Mouse (Mus musculus) monocyte, adult 5-6 weeks (primary cell): Measurements from ENCODE around the gene Magi2. TPM values are rescaled to one million over a fixed set of nuclear protein-coding genes. Genes with fewer than 3 reads are reported as not detected.

Source experiments
- ATAC-seq: fragments of 153-309, 156-312 bp; replicated peaks from 2 replicates; pipeline ENCODE4 v1.8.0; 2017; ENCODE audit warnings: mild to moderate bottlenecking; ENCODE audit not compliant: low TSS enrichment, insufficient number of reproducible peaks, severe bottlenecking, poor library complexity, low FRiP score
- total RNA-seq: library from RNA; stranded (forward); fragments of 200-1000, 200-491, 200-594 nt; gene quantifications from 3 replicates; pipeline ENCODE4 v1.2.3, GENCODE M21; 2017

The Magi2 gene
- total RNA-seq, 1 experiment from 2014 or later, result 1.5 TPM

- no peak for ATAC-seq
Measured at GRCm38 (mm10) chr5:20378071-20378800, 1151.4 kb downstream of the Magi2 start.

DNA sequence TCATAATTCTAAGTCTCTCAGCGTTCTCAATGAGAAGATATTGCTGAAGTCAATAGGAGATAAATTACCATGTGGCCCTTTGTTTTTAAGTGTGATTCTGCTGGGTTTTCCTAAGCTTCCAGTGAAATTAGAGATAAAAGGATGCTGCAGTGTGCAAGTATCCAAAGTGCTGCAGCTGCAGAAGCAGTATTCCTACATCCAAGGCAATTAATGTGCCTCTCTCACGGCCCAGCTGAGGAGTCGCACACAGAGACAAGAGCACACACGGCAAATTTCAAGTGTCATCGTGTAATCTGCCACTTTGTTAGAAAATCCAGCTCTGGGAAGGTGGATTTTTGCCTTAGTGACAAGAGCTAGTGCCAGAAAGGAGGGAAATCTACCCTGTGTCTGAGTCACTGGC, 1177.7 kb downstream of the Magi2 start:
- ATAC-seq, result no peak

GRCm38 (mm10) chr5:20406626-20407025, 1179.8 kb downstream of the Magi2 start:
- no peak for ATAC-seq

DNA sequence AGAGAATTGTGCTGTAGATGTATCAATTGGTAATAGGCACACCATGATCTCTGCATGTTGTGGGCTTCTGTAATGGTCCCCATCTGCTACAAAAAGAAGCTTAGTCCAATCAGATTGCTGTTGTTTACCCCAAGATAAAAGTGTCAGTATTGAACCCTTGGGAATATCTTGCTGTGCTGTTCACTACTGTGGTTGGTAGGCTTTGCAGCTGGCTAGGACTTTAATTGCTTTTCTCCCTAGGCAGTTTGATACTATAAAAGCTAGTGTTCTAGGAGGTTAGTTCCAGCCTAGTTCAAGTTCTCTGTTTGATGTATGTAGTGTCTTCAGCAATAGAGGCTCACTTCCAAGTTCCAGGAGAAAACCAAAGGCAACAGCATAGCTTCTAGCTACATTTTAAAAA, 1188.5 kb downstream of the Magi2 start:
- ATAC-seq, result no peak

- ATAC-seq, result no peak
Measured at GRCm38 (mm10) chr5:20417348-20417747, 1190.5 kb downstream of the Magi2 start.

- ATAC-seq, result no peak
Measured at GRCm38 (mm10) chr5:20432148-20432813, 1205.4 kb downstream of the Magi2 start.

- no peak for ATAC-seq
Measured at GRCm38 (mm10) chr5:20446471-20447174, 1219.8 kb downstream of the Magi2 start.

DNA sequence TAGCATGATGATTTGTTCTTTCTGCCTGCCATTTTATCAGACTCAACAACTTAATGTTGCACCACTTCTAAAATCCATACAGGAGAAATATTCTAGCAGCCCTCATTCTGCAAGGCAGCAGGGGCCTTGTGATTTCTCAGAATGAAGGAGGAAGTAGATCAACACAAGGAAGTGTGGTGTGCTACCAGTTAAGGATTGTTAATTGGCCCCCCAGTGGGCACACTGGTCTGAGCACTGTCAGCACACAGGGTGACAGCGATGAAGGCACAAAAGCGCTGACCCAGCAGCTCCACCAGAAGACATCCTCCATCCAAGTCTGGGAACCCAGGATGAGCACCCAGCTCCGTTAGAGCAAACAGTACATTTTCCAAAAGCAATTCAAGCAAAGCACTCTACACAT, 1229.3 kb downstream of the Magi2 start:
- ATAC-seq, result no peak

- no peak for ATAC-seq
Measured at GRCm38 (mm10) chr5:20457742-20458510, 1231.1 kb downstream of the Magi2 start.

DNA sequence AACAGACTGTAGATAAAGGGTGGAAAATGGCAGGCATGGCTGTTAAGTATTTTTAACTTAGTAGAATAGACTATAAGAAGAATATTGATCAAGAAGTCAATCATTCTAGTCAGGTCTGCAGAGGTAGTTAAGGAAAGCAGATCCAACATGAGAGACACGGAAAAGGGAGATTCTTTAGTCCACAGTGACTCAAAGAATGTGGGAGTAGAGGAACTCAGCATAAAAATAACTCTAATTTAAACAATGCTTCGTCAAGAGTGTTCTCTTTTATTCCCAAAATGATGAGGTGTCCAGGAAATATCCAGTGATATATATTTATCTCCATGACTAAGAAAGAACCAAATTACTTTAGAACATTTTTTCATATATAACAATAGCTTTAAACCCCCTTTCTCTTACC, 1234.9 kb downstream of the Magi2 start:
- ATAC-seq, result no peak

DNA sequence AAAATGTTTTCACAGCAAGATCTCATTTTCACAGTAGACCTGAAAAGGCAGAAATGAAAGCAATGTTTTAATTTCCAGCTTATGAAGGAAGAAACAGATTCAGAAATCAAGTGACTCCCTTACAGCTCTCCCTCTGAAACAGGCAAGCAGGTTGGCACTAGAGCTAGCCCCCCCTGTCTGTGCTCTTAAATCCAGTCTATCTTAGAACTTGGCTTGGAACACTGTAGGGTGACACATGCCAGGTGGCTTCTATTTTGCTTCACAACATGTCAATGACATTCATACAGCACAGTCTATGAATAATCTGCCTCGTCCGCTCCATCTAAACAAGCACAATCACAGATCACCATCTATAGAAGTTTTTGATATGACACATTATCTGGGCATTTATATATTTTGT, 1235.5 kb downstream of the Magi2 start:
- no peak for ATAC-seq

DNA sequence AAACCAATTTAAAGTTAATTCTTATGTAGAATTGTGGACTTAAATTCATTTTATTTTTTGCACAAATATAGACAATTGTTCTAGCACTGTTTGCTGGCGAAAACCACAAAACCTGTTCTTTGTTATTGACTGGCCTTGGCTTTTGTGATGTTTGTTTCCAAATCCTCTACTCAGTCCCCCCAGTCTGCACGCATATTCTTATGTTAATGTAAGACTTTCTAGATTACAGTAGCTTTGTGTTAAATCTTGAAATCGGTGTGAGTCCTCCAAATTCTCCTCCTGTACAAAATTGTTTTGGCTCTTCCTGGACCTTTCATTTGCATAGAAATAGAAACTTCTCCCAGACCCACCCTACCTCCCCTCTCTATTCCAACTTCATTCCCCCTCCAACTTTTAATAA, 1242.9 kb downstream of the Magi2 start:
- no peak for ATAC-seq

DNA sequence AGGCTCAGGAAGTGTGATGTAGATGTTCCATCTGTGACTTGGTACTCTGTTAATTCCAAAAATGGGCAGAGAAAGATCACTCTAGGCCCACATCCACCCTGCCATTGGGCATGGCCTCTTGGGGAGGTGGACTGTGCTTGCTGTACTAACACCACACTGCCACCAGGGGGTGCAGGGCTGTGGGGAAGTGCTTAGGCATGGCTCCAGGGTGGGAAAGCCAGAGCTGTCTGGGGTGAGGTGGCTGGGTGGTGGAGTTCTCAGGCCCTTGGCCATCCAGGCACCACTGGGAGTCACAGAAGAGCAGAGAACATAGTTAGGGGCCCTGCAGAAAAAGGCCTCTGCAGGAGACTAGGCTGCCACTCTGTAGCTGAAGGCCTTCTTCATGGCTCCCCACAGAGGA, 1243.6 kb downstream of the Magi2 start:
- ATAC-seq, result peak; percentile 80

GRCm38 (mm10) chr5:20484505-20484904, 1257.7 kb downstream of the Magi2 start:
- ATAC-seq, result no peak

DNA sequence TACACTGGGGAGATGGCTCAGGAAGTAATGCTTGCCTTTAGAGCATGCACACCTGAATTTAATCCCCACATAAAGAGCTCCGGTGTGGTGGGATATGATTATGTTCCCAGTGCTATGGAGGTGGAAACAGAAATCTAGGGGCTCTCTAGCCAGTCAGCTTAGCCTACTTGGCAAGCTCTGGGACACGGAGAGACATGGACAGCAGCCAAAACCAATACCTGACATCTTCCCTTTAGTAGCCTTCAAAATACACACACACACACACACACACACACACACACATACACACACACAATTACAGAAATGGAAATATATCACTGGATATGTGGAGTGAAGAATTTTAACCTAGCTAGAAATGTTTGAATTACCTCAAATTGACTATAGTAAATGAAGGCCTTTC, 1265.1 kb downstream of the Magi2 start:
- ATAC-seq, result no peak

DNA sequence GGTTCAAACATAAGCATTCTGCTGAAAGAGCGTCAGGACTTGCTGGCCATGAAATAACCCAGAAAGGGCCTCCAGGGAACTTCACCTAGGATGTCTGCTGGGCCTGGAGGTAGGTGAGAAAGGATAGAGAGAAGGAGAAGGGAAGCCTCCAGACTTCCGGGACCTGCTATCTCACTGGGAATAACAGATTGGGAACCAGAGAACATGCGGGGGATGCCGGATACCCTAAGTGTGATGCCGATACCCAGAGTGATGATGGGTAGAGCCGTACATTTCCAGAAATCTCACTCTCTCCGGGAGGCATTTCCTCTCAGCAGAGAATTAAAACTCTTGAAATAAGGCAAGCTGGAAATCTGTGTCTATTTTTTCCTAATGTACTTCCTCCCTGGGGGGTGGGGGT, 1265.8 kb downstream of the Magi2 start:
- ATAC-seq, result no peak

DNA sequence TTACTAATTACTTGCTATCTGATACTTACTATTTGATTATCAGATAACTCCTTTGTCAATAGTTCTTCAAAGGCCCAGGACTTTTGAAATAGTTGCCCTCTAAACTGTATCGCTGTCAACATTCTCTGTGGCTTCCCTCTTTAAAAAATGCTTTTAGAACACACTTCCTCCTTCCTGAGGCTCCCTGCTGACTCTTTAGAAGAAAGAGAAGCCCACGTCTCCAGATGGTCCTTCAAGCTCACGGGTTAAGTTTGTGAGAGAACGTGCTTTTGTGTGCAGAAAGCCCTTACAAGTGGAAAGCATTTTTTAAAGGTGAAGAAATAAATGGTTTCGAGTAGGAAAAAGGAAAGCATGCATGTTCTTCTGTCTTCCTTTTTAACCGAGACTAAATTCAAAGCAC, 1267.2 kb downstream of the Magi2 start:
- no peak for ATAC-seq

DNA sequence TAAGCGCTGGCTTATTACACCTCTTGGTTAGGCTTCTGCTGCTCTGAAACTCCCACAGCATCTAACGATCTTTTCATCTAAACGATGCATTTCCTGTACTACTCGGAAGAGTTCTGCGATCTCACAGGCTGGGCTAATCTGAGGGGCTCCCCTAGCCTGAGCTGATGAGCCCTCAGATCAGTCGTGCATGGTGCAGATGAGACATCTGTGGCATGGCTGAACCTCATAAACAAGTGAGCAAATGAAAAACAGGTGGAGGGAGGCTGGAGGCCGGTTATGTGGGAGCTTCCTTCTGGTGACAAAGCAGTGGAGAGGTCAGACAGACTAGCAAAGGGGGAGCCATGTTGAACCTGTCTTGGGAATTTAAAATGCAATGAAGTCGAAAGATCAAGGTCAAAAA, 1270.1 kb downstream of the Magi2 start:
- no peak for ATAC-seq

DNA sequence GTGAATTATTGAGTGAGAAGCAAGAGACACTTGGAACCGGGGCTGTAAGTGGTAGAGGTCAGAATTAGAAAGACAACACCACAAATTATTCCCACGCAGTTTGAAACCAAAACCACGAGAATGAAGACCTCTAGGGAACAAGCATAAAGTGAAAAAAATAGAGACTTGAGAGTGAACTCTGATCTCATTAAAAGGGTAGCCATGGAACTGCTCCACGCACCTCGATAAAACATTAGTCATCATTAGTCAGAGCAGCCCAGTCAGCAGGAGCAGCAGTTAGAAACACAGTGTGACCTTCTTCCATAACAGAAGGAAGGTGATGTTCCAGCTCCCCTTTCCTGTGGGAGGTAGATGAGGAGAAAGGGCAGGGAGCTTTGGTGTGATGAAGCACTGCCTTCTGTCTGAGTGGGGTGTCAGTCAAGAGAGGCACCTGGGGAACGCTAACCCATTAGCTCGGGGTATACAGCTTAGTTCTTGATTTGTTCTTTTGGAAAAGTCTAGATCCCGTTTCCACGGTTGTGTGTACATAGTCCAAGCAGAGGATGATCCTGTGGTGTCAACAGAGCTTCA, 1272.3 kb downstream of the Magi2 start:
- no peak for ATAC-seq
